In the genomic region with DNA sequence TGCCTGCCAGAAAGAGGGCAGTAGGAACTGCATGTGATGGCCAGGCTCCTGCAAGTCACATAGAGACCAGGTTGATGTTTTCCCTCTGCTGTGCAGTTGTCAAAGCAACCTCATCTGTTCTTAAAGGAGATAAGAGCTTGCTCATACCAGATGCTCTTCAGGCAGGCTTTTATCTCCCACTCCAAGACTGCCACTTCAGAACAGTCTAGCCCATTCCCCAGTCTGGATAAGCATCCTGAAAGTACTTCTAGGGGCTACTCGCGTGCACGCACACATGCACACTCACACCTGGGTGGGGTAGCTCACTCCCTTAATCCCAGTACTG, we compare ENCODE assay signal across 8 mouse cellular contexts.
DNase-seq lines count a peak whose midpoint lies in the region; ATAC-seq and TF ChIP-seq lines count a peak whose summit lies in the region.
"Had no signal": no experiment of that assay in that cellular context is flagged by ENCODE, and none has a peak within 500 bp of the region (broad histone marks: within the 10 kb centered on the region; RNA-seq: fewer than 3 reads in every experiment).

No protein-coding gene starts in this region.

- intact Hi-C loops in left cerebral cortex, postnatal 4 days (cut with DNase I): no loop called here

- 75% methylated on average over 3 of the region's 3 CpGs for WGBS in kidney, embryonic 16.5 days
- WGBS in kidney, adult 2 months: 90% methylated on average over 3 of the region's 3 CpGs
- 85% methylated on average over 3 of the region's 3 CpGs for WGBS in forebrain, embryonic 15.5 days

- H3K9me3 ChIP-seq in kidney, embryonic 16.5 days (ENCODE audit: low read length): no peaks in the 10 kb centered on the region
- H3K9me3 ChIP-seq in forebrain, embryonic 15.5 days: no peaks in the 10 kb centered on the region

- TF ChIP-seq CTCF in kidney, adult 2 months (conservative IDR thresholded peaks at IDR 0.05; ENCODE audit: insufficient read depth, insufficient read length, low read depth, low read length): no peak

- no peaks in the 10 kb centered on the region for H3K27me3 ChIP-seq in kidney, embryonic 16.5 days (ENCODE audit: insufficient read depth, low read length)
- no peaks in the 10 kb centered on the region for H3K27me3 ChIP-seq in kidney, adult 2 months (replicated peaks; ENCODE audit: control insufficient read depth, insufficient read depth, low read length)
- H3K27me3 ChIP-seq in forebrain, embryonic 15.5 days: no peaks in the 10 kb centered on the region

- no peak overlapping the region for H3K4me2 ChIP-seq in kidney, embryonic 16.5 days (replicated peaks; ENCODE audit: low read depth, low read length)
- no peak overlapping the region for H3K4me2 ChIP-seq in forebrain, embryonic 15.5 days (replicated peaks)

- no peak overlapping the region for H3K9ac ChIP-seq in kidney, embryonic 16.5 days (replicated peaks; ENCODE audit: low read length)
- no peak overlapping the region for H3K9ac ChIP-seq in forebrain, embryonic 15.5 days (replicated peaks)

- peaks cover 50% of the 10 kb centered on the region for H3K4me1 ChIP-seq in kidney, embryonic 16.5 days (ENCODE audit: insufficient read depth, low read length)
- peaks cover 33% of the 10 kb centered on the region for H3K4me1 ChIP-seq in kidney, adult 2 months (ENCODE audit: control insufficient read depth, insufficient read depth, low read length)
- peaks cover 47% of the 10 kb centered on the region for H3K4me1 ChIP-seq in brown adipose tissue, adult 24 weeks (ENCODE audit: control insufficient read depth, insufficient read depth, insufficient read length, low read length)
- H3K4me1 ChIP-seq in forebrain, embryonic 15.5 days: peaks cover 34% of the 10 kb centered on the region

- no peak overlapping the region for H3K4me3 ChIP-seq in kidney, embryonic 16.5 days (ENCODE audit: low read length)
- H3K4me3 ChIP-seq in kidney, adult 2 months (ENCODE audit: insufficient read depth, low read depth, low read length): no peak overlapping the region
- H3K4me3 ChIP-seq in brown adipose tissue, adult 24 weeks (ENCODE audit: insufficient read depth, low read depth, low read length): no peak overlapping the region
- H3K4me3 ChIP-seq in forebrain, embryonic 15.5 days: no peak overlapping the region

- H3K27ac ChIP-seq in kidney, embryonic 16.5 days (ENCODE audit: low read length): 0 out of 2 replicates have a peak overlapping the region, but pooled peaks have one; percentile 28
- no peak overlapping the region for H3K27ac ChIP-seq in kidney, adult 2 months (ENCODE audit: insufficient read depth, low read depth, low read length)
- H3K27ac ChIP-seq in brown adipose tissue, adult 24 weeks (replicated peaks; ENCODE audit: low read depth, low read length): peak overlapping the region; percentile 58
- peak overlapping the region; percentile 47 for H3K27ac ChIP-seq in forebrain, embryonic 15.5 days (replicated peaks)

- ATAC-seq in kidney, embryonic 16.5 days (ENCODE audit: low FRiP score, low TSS enrichment): no peak; the same call in 1 of the 2 replicates
- ATAC-seq in forebrain, embryonic 15.5 days (replicated peaks): no peak; the same call in 1 of the 2 replicates
- ATAC-seq in megakaryocyte progenitor cell, adult 5-6 weeks (replicated peaks; ENCODE audit: poor library complexity): peak; percentile 71

- no peaks in the 10 kb centered on the region for H3K36me3 ChIP-seq in kidney, embryonic 16.5 days (ENCODE audit: insufficient read depth, low read length)
- H3K36me3 ChIP-seq in kidney, adult 2 months (ENCODE audit: control insufficient read depth, insufficient read depth, low read length): no peaks in the 10 kb centered on the region
- H3K36me3 ChIP-seq in forebrain, embryonic 15.5 days: no peaks in the 10 kb centered on the region

- TF ChIP-seq POLR2A in kidney, adult 2 months (IDR thresholded peaks at IDR 0.05; ENCODE audit: low read depth, low read length): no peak

- no peak for DNase-seq in kidney, adult 2 months
- no peak for DNase-seq in left cerebral cortex, postnatal 4 days
- DNase-seq in right cerebral cortex, postnatal 4 days: no peak
- DNase-seq: cerebellum, postnatal 14 days had no signal
